Mouse (Mus musculus): Measurements from ENCODE around the gene Sox30.

DNA sequence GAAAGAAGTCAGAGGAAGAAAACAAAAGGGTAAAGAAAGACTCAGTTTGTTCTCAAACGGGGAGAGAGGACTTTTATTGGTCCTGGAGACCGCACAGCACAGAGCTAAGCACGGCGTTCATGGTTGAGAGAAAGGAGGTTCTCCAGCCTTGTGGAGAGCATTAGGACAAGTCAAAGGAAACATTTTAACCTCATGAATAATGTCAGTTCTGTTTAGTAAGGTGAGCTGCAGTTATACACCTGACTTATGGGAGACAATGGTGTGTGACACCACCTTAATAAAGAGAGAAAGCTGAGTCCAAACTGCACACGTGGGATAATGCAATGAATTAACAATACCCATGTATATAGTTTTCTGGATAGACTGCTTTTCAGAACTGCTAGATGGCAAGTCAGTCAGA, 64.7 kb downstream of the Sox30 start:
- TF ChIP-seq HCFC1 (IDR thresholded peaks at IDR 0.05; ENCODE audit: borderline replicate concordance, insufficient read depth, low read length) (no peak), MAFK (IDR thresholded peaks at IDR 0.05; ENCODE audit: insufficient read depth, low read depth, low read length) (no peak), CHD2 (IDR thresholded peaks at IDR 0.05; ENCODE audit: low read depth, low read length) (no peak)

All from ES-E14 (cell line).